Mouse (Mus musculus) stomach, embryonic 14.5 days (tissue): Measurements from ENCODE around the gene Hps5. TPM values are rescaled to one million over a fixed set of nuclear protein-coding genes. Genes with fewer than 3 reads are reported as not detected.

Experiments used
- ATAC-seq: fragments of 200-750 bp; cut with Nextera tagmentation; 2 replicates; pipeline ENCODE4 v1.8.0; 2017; ENCODE audit warnings: low read depth, moderate TSS enrichment; ENCODE audit not compliant: insufficient number of reproducible peaks, insufficient read depth, low FRiP score
- H3K27ac ChIP-seq: fragments of 300-500 bp; sonication (generic); 2 replicates; pipeline ENCODE4 v1.5.1; 2014; ENCODE audit warnings: mild to moderate bottlenecking, low read length, moderate library complexity, mixed read lengths
- H3K27me3 ChIP-seq: fragments of 300-500 bp; sonication (generic); 2 replicates; pipeline ENCODE4 v1.6.1; 2014; ENCODE audit warnings: low read length, control low read depth, mixed read lengths; ENCODE audit not compliant: control insufficient read depth, insufficient read depth
- H3K36me3 ChIP-seq: fragments of 300-500 bp; sonication (generic); 2 replicates; pipeline ENCODE4 v1.6.1; 2014; ENCODE audit warnings: mild to moderate bottlenecking, control low read depth, low read length, moderate library complexity, mixed read lengths; ENCODE audit not compliant: control insufficient read depth, insufficient read depth
- H3K4me1 ChIP-seq: fragments of 300-500 bp; sonication (generic); 2 replicates; pipeline ENCODE4 v1.6.1; 2014; ENCODE audit warnings: low read length, control low read depth, mixed read lengths; ENCODE audit not compliant: control insufficient read depth, insufficient read depth
- H3K4me2 ChIP-seq: fragments of 300-500 bp; sonication (generic); replicated peaks from 2 replicates; pipeline ENCODE4 v1.6.1; 2014; ENCODE audit warnings: low read depth, low read length, control low read depth
- H3K4me3 ChIP-seq: fragments of 300-500 bp; sonication (generic); 2 replicates; pipeline ENCODE4 v1.5.1; 2014; ENCODE audit warnings: low read depth, low read length, control low read depth
- H3K9ac ChIP-seq: fragments of 300-500 bp; sonication (generic); replicated peaks from 2 replicates; pipeline ENCODE4 v1.6.1; 2014; ENCODE audit warnings: low read depth, mild to moderate bottlenecking, control low read depth, low read length, moderate library complexity, mixed read lengths
- H3K9me3 ChIP-seq: fragments of 300-500 bp; sonication (generic); 2 replicates; pipeline ENCODE4 v1.6.1; 2016; ENCODE audit warnings: low read depth, low read length, control low read depth; ENCODE audit not compliant: control insufficient read depth
- WGBS: fragments of 180-500 bp; shearing (Covaris S2); extraction: QIAGEN DNeasy Blood & Tissue Kit; methylation state at CpG from one replicate; pipeline ENCODE4 v1.1.7; 2014; 5-methylcytosine and 5-hydroxymethylcytosine counted together
- polyA plus RNA-seq: library from polyadenylated mRNA; unstranded; fragments of >200 nt; fragmentation: Nextera tagmentation; extraction: Ambion mirVana; gene quantifications from 2 replicates; pipeline ENCODE4 v1.2.1, GENCODE M21; 2014

Hps5 gene
- polyA plus RNA-seq, 1 experiment from 2014 or later = 24.3 TPM

GRCm38 (mm10) chr7:46734983-46735382 lies 60.9 kb downstream of the Hps5 start:
- H3K4me1 ChIP-seq = no peaks in the 10 kb centered on the region
- H3K27me3 ChIP-seq = no peaks in the 10 kb centered on the region
- H3K4me2 ChIP-seq = no peak overlapping the region
- no peaks in the 10 kb centered on the region for H3K9me3 ChIP-seq
- no peaks in the 10 kb centered on the region for H3K36me3 ChIP-seq
- ATAC-seq = no peak
- H3K4me3 ChIP-seq = no peak overlapping the region
- no peak overlapping the region for H3K27ac ChIP-seq
- H3K9ac ChIP-seq = no peak overlapping the region
- WGBS = 83% methylated on average over 2 of the region's 2 CpGs

- no peak for ATAC-seq
- H3K4me1 ChIP-seq = no peaks in the 10 kb centered on the region
- no peak within 1 kb of the TSS for H3K4me3 ChIP-seq
- H3K27me3 ChIP-seq = no peaks in the 10 kb centered on the region
- H3K4me2 ChIP-seq = no peak within 1 kb of the TSS
- H3K36me3 ChIP-seq = no peaks in the 10 kb centered on the region
- no peak within 1 kb of the TSS for H3K9ac ChIP-seq
- 70% methylated on average over 4 of the region's 4 CpGs for WGBS
- H3K9me3 ChIP-seq = no peaks in the 10 kb centered on the region
- no peak within 1 kb of the TSS for H3K27ac ChIP-seq
Measured at GRCm38 (mm10) chr7:46732458-46732857, 63.4 kb downstream of the Hps5 start, which contains the start of gene Saa4. Saa4 (minus strand) TSS chr7:46732603.

- Histone ChIP-seq H3K36me3 (no peaks in the 10 kb centered on the region), H3K4me2 (no peak overlapping the region), H3K27me3 (no peaks in the 10 kb centered on the region), H3K4me1 (no peaks in the 10 kb centered on the region), H3K27ac (no peak overlapping the region), H3K4me3 (no peak overlapping the region), H3K9me3 (no peaks in the 10 kb centered on the region), H3K9ac (no peak overlapping the region)
- ATAC-seq = no peak
- WGBS = 79% methylated on average over 1 of the region's 1 CpGs
Measured at GRCm38 (mm10) chr7:46727584-46727983, 68.3 kb downstream of the Hps5 start.

GRCm38 (mm10) chr7:46724396-46724795 lies 71.5 kb downstream of the Hps5 start:
- 67% methylated on average over 5 of the region's 5 CpGs for WGBS
- Histone ChIP-seq H3K36me3 (no peaks in the 10 kb centered on the region), H3K4me1 (no peaks in the 10 kb centered on the region), H3K27me3 (no peaks in the 10 kb centered on the region), H3K27ac (no peak overlapping the region), H3K4me3 (no peak overlapping the region), H3K4me2 (no peak overlapping the region), H3K9me3 (no peaks in the 10 kb centered on the region), H3K9ac (no peak overlapping the region)
- ATAC-seq = no peak

- no peak for ATAC-seq
- H3K27ac ChIP-seq = no peak overlapping the region
Measured at GRCm38 (mm10) chr7:46723849-46724248, 72.0 kb downstream of the Hps5 start.

GRCm38 (mm10) chr7:46723354-46723753 lies 72.5 kb downstream of the Hps5 start:
- no peak for ATAC-seq

More at GRCm38 (mm10) chr7:46723849-46724248, 72.0 kb downstream of the Hps5 start:
- Histone ChIP-seq H3K36me3 (no peaks in the 10 kb centered on the region), H3K4me2 (no peak overlapping the region), H3K9ac (no peak overlapping the region), H3K27me3 (no peaks in the 10 kb centered on the region), H3K4me1 (no peaks in the 10 kb centered on the region), H3K9me3 (no peaks in the 10 kb centered on the region), H3K4me3 (no peak overlapping the region)
- WGBS = 77% methylated on average over 3 of the region's 3 CpGs

GRCm38 (mm10) chr7:46720460-46720859 lies 75.4 kb downstream of the Hps5 start:
- H3K9me3 ChIP-seq = no peaks in the 10 kb centered on the region
- H3K4me2 ChIP-seq = no peak overlapping the region
- H3K27ac ChIP-seq = no peak overlapping the region
- no peak overlapping the region for H3K9ac ChIP-seq
- no peak overlapping the region for H3K4me3 ChIP-seq
- ATAC-seq = no peak
- H3K27me3 ChIP-seq = no peaks in the 10 kb centered on the region
- H3K36me3 ChIP-seq = no peaks in the 10 kb centered on the region
- H3K4me1 ChIP-seq = no peaks in the 10 kb centered on the region
- WGBS = 71% methylated on average over 9 of the region's 9 CpGs

More at GRCm38 (mm10) chr7:46723354-46723753, 72.5 kb downstream of the Hps5 start:
- no peaks in the 10 kb centered on the region for H3K9me3 ChIP-seq
- H3K4me2 ChIP-seq = no peak overlapping the region
- H3K27ac ChIP-seq = no peak overlapping the region
- no peaks in the 10 kb centered on the region for H3K4me1 ChIP-seq
- H3K9ac ChIP-seq = no peak overlapping the region
- no peak overlapping the region for H3K4me3 ChIP-seq
- H3K36me3 ChIP-seq = no peaks in the 10 kb centered on the region
- WGBS = 94% methylated on average over 6 of the region's 6 CpGs
- no peaks in the 10 kb centered on the region for H3K27me3 ChIP-seq

- no peak for ATAC-seq
Measured at GRCm38 (mm10) chr7:46719526-46719925, 76.3 kb downstream of the Hps5 start.

GRCm38 (mm10) chr7:46718591-46719270 lies 77.1 kb downstream of the Hps5 start:
- H3K4me2 ChIP-seq = no peak overlapping the region
- H3K9me3 ChIP-seq = no peaks in the 10 kb centered on the region
- ATAC-seq = no peak
- H3K9ac ChIP-seq = no peak overlapping the region
- no peaks in the 10 kb centered on the region for H3K36me3 ChIP-seq
- 81% methylated on average over 7 of the region's 7 CpGs for WGBS
- H3K4me1 ChIP-seq = no peaks in the 10 kb centered on the region
- H3K4me3 ChIP-seq = no peak overlapping the region
- no peak overlapping the region for H3K27ac ChIP-seq
- H3K27me3 ChIP-seq = 0 out of 2 replicates have a peak, but pooled peaks cover 3% of the 10 kb centered on the region

More at GRCm38 (mm10) chr7:46719526-46719925, 76.3 kb downstream of the Hps5 start:
- Histone ChIP-seq H3K4me1 (no peaks in the 10 kb centered on the region), H3K4me3 (no peak overlapping the region), H3K9me3 (no peaks in the 10 kb centered on the region), H3K27ac (no peak overlapping the region), H3K27me3 (0 out of 2 replicates have a peak, but pooled peaks cover 3% of the 10 kb centered on the region), H3K9ac (no peak overlapping the region), H3K36me3 (no peaks in the 10 kb centered on the region), H3K4me2 (no peak overlapping the region)
- 58% methylated on average over 7 of the region's 7 CpGs for WGBS
